Mouse (Mus musculus) left cerebral cortex, adult 9 months (tissue): ENCODE measurements around the gene Commd6.

ENCODE experiments used
- DNase-seq, 2 experiments: peaks; one replicate each; pipeline ENCODE4 v3.0.0; 2022; ENCODE audit warnings: low spot score in 2 of 2

Commd6 gene

DNA sequence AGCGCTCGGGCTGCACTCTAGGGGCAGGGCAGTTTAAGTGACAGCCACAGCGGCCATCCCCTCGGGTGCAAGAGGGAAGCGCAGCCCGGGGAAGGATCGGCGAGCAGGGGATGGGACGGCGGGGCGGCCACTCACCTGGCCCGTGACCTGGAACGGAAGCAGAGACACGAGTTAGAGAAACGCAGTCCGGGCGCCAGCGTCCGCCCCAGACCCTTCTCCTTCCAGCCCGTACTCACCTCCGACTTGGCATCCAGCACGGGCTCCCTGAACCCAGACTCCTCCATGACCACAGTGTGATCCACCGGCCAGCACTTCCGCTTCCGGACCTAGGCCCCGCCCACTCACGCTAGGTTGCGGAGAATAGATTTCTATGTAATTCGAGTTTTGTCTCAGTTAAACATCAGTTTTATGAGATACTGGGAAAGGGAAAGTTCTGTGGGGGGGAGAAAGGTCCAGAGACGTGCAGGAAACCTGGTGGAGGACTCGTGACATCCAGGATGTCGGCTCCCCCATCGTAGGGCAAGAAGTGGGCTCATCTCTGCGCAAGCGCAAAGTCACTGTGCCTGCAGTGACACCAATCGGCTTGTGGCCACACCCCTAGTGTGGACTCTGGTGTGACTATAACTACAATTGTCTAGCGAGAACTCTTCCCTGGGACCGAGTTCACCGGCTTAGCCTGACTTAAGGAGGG is at the start of gene Commd6:
Gene Commd6, minus strand, starts transcription at position 534 of the 691 bp plus-strand sequence.
- peak; percentile 87 to 94 for DNase-seq

DNA sequence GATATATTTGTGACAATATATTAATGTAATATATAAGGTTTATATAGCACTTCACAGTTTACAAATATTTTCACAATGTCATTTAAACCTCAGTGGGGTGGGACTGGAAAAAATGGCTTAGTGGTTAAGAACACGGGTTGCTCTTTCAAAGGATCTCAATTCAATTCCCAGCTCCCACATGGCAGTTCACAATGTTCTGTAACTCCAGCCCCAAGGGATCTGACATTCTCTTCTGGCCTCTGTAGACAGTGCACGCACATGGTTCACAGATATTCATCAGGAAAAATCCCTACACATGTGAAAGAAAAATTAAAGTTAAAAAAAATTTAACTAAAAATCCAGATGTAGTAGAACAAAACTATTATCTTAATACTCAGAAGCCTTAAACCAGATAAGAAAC is 47.9 kb upstream of the Commd6 start:
- no peak for DNase-seq

DNA sequence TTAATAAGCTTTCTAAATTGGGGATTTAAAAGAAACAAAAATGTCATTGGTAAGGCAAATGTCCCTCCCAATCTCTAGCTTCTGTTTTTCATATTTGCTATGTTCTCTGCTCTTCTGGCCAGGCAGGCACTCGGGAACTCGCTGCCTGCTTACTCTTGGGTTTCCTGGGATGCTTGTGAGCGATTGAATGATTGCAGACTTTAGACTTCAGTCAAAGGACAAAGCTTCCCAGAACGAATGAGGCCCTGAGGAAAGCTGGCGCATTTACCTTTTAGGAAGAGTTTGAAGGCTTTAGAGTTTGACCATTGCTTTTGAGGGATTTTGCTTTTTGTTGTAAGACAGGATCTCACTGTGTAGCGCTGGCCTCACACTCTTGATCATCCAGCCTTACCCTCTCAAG is 47.2 kb upstream of the Commd6 start:
- DNase-seq: no peak

DNA sequence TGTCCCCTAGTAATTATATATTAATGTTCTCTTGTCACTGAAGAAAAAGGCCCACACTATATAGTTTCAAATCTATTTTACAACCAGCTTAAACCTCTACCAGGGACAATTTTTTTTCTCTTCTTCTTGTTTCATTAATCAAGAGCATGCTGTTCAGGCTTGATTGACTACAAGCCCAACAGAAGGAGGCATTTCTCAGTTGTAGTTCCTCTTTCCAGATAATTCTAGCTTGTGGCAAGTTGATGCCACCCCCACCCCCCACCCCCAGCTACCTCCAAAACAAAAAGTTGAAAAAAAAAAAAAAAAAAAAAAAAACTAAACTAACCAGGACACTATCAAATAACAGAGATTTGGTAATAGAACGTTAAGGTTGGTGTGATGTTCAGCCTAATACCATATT is 31.7 kb upstream of the Commd6 start:
- no peak for DNase-seq

DNA sequence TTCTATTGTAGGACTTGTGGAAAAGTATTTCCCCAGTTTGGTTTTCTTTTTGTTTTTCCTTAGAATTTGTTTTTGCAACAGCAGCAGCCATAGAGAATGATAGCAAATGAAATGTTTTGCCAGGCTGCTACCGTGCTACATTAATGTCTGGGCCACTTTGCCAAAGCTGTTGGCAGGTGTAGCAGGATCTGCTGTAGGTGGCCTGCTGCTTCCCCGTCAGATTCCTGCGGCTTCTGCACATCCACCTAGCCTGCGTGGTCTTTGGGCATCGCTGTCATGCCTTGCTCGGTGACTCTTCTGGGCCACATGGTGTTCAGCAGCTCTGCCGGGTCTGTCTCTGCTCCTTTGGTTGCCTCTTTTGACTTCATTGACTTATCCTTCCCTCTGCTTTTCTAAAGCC is 28.1 kb upstream of the Commd6 start:
- DNase-seq: no peak

DNA sequence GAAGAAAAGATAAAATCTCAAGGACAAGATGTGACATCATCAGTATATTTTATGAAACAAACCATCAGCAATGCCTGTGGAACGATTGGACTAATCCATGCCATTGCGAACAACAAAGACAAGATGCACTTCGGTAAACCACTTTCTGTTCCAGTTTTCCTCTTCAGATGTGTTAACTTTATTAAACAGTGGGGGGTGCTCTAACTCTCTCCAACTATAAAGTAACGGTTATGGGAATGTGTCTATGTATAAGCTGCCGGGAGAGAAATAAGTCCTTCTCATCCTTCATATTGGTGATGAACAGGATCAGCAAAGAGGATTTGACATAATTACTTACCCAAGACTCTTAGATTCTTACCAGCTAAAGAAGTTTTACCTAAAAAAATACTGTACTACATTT is 26.1 kb upstream of the Commd6 start:
- no peak for DNase-seq

DNA sequence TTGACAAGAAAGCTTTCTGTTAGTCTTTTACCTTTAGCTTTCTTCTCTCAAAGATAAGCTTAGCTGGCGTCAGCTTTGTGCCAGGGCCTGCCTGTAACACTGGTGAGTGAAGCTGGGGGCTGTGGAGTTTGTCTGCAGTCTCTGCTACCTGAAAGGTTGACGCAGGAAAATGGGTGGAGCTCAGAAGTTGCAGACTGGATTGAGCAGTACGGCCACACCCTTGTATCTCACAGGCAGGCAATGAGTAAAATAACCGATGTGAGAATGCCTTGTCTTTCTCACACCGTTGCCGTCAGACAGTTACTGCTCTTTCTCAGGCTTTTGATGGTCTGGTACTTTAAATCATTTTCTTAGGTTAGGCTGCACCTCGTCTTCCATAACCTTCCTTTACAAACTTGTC is 25.6 kb upstream of the Commd6 start:
- no peak for DNase-seq

DNA sequence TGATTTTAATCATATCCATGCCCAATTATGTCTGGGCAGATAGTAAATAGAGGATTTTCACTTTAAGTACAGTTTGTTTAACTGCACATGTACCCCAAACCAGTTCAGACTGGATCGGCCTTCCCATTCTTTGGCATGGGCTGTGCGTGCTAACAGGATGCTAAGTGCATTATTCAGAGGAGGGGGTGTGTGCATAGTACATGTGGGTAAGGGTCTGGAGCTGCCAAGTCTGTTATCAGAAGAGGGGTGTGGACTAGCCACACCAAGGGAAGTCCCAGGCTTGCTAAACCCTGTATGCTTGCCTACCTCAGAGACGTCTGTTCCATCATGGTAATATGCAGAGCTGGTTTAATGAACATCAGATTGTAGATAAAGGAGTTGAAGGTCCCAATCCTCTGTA is 23.8 kb upstream of the Commd6 start:
- no peak for DNase-seq

DNA sequence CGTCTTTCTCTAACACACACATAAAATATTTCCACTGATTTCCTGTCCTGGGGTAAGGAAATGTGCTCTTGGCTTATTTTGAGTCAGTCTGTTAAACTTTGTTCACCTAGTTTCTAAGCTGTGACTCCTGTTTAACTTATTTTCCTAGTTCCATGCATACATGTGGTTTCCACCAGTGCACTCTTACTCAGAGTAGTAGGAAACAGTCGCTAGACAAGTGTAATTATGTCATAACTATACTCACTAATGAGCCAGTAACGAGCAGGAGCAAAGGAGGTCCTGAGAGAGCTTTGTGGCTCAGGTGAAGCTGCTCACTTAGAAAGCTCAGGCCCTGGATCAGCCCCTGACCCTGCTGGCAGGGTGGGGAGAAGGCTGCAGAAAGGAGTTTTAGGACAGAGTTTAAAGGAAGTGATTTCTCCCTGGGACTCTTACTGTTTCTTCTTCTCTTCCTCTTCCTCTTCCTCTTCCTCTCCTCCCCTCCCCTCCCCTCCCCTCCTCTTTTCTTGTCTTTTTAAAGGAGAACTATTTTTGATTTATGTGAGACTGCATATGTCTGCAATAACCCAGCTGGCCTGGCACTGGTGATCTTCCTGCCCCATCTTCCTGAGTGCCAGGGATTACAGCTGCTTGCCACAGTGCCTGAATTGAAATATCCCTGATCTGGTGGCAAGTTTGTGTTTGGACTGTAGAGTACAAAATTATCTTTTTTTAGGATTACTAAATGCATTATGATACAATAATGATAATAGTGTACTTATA is 21.3 kb upstream of the Commd6 start:
- no peak for DNase-seq

DNA sequence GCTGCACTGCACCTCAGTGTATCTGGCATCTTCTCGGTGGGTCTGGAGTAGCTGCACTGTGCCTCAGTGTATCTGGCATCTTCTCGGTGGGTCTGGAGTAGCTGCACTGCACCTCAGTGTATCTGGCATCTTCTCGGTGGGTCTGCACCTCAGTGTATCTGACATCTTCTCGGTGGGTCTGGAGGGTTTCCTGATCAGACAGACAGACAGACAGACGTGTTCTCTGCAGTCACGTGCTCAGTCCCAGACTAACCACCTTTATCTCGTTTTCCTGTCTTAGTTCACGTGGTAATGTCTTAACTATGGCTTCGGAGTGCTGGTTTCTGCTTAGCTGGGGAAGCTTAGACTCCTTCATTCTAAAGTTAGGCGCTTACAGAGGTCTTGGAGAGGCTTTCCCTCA is 15.8 kb upstream of the Commd6 start:
- DNase-seq: no peak

DNA sequence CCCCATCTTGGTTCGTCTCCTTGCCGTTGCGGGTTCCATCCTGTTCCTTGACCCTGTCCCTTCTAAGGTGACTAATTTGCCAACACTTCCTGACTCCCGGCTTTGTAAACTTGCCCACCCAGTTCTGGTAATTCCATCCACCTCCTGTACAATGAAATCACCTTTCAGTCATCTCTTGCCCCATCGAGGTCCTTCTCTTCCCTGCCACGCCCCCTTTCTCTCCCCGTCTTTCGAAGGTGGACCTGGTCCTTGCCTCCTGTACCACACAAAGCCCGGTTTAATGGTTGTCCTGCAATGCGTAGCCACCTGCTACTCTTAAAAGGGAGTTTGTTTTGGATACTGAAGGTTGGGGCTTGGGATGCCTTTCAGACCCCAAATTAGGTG is 14.0 kb upstream of the Commd6 start:
- no peak for DNase-seq

DNA sequence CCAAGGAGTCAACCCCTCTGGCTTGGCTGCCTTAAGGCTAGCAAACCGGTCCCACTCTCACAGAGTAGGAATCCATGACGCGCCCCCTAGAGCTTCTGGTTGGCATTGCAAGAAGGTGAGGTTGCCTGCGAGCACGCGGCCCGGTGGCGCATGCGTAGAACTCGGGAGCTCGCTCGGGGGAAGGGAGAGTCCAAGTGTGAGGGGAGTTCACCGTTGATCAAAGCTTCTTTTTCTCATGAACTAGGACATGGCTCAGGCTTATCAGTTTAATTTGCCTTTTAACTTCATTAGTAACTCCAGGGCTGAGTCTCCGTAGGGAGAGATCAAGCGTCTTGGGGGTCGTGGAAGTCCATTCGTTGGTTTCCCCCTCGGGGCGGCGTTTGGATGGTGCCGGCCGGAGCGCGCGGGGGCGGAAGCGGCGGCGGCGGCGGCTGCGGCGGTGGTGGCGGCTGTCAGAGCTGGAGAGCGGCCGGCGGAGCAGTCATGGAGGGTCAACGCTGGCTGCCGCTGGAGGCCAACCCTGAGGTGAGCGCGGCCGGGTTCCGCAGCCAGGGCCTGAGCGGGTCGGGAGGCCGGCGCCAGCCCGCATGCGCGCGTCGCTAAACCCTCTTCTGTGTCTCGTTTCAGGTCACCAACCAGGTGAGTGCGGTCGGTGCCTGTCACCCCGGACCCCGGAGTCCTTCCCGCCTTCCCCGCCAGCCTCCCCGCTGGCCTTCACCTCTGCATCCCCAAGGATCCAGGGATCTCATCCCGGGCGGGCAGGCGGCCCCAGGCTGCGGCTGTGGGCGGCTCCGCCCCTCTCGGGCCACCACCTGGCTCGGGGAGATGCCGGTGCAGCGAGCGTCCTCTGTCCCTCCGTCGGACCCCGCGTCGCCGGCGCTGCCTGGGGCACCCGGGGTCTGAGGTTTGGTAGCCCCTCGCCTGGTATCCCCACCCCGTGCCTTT is 13.4 kb upstream of the Commd6 start, which contains the start of gene Uchl3:
Gene Uchl3, plus strand, starts transcription at position 387 of the 945 bp plus-strand sequence.
- peak; percentile 76 to 98 for DNase-seq

DNA sequence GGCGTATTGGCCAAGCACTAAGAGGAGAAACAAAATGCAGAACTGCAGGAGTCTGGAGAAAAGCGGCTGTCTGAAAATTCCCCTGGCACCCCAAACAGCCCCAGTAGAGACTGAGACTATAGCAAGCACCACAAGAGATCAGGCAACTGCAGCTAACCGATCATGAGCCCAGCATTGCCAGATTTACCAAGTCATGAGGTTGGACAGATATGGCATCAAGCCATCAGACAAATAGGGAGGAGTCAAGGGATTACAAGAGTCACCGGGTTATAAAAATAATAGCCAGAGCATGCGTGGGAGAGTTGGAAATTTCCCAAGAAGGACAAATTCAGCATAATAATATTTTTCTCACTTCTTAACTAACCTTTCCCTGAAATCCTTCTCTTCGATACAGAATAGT is 12.1 kb upstream of the Commd6 start:
- DNase-seq: no peak

DNA sequence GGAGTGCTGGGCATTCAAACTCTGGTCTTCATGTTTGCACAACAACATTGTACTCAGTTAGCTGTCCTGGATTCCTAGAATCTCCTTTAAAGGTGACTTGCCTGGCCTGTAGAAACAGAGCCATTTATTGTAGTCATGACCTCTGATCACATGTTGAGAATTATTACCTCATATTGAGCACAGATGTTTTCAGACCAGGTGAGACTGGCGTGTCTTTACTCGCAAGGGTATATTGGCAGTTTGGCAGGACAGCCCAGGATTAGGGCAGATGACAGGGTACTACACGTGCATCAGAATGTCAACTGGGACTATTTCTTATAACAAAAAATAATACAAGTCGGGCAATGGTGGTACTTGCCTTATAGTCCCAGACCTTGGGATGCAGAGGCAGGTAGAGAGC is 10.1 kb upstream of the Commd6 start:
- no peak for DNase-seq

DNA sequence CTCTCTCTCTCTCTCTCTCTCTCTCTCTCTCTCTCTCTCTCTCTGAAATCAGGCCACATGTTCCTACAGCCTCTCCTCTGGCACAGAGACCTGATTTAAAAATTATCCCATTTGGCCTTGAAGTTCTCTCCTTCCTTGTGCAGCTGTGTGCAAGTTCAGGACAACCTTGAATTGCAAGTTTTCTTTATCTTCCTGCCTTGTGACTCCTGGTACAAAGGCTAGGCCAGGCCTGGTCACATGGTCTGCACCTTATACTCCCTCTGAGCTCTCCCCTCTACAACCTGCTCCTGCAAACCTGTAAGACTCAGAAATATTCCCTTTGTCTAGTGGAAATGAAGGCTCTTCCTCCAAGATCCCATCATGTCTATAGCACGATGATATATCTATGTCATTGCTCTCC is 4.5 kb upstream of the Commd6 start:
- no peak for DNase-seq

DNA sequence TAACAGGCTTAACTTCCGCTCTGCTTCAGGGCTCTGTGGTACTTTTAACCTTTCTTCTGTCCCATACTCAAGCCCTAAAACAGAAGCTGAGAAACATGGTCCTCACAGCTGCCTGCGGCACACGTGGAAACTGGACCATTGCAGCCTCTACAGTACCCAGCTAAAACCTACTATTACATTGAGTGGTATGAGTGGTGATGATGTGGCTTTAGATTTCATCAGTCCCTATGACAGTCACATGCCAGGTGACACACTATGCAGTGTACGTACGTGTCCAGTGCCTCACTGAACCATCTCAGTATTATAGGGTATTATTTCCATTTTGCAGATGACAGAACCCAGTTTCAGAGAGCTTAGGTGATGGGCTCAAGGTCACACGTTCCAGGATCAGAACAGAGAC is 3.1 kb downstream of the Commd6 start:
- no peak for DNase-seq

DNA sequence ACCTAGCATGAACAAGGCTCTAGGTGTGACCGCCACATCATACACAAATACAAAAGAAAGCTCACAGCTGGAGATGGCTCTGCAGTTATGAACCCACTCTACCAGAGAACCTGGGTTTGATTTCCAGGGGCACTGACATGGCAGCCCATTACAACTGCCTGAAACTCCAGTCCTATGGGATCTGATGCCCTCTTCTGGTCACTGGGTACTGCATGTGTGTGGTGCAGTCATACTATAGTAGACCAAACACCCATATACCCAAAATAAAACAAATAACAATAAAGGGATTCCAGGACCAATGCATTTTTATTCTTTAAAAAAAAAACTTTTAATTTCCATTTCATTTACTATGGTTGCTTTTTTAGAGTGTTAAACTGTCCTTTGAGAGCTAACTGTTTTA is 4.7 kb downstream of the Commd6 start:
- no peak for DNase-seq

DNA sequence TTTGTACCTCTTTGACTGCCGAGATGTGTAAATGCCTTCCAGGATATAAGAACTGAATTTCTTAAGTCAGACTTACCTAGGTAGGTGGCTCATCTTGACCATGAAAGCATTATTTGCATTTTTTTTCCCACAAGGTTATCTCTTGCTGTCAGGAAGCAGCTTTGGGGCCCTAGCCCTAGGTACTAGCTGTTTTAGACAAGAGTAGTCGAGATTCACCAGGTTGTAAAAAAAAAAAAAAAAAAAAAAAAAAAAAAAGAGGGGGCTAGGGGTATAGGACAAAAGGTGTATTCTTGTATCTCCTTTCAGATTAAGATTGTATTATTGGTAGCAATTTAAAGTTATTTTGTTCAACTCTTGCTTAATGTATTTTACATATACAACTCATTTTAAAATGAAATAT is 9.9 kb downstream of the Commd6 start:
- no peak for DNase-seq

DNA sequence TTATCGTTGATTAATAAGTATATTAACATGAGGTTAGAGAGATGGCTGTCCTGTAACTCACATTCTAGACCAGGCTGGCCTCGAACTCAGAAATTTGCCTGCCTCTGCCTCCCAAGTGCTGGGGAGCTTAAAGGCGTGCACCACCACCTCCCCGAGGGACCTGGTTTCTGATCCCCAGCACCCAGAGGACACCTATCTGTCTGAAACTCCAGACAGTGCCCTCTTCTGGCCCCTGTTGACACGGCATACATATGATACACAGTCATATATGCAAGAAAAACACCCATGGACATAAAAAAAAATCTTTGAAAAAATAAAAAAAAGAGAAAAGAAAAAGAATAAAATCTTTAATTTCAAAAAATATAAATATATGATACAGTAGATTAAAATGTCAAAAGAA is 22.8 kb downstream of the Commd6 start:
- no peak for DNase-seq

DNA sequence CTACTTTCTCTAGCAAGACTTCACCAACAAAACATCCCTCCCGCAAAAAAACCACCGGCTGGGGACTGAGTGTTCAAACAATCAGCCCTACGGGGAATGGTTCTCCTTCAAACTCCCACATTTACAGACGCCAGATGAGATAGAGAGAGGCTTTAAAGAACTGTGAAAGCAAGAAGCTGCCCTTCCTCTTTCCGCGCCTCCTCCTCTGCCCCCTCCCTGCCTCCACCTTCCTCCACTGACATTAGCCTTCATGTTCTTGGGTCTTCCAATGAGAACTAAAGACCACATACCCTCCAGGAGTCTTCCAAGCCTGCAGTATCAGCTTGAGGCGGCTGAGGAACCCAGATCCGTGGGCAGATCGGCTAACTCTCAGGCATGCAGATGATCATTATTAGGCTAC is 24.3 kb downstream of the Commd6 start:
- no peak for DNase-seq

DNA sequence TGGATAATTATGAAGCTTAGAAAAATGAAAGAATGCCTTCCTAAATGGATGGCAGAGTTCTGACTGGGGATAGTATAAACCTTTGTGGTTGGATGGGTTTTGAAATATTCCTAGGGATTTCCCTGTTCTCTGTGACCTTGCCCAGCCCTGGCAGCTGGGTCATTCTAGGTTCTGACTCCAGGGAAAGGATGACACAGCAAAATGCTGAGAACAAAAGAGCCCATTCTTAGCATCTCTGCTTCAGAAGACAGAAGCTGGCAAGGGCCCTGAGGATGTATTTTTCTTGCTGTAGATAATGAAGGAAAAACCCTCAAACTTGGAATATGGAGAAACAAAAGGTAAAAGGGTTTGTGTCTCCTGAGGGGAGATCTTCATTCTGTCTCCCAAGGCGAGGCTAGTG is 27.3 kb downstream of the Commd6 start:
- DNase-seq: no peak

DNA sequence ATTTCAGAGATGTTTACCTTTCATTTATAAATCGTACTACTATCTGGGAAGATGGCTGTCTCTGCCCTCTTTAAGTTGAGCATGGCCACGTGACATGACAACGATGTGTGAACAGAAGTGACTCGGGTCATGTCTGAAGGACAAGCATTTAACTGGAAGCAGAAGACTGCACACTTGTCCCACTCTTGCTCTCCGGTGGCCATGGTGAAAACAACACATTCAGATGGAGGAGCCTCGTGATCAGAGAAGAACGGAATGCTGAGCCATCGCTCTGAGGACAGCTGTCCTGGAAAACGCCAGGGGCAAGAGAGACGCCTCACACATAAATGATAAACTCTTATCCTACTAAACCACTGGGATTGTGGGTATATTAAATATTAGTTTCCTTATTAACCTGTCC is 29.8 kb downstream of the Commd6 start:
- no peak for DNase-seq
